In genomic region chr7:137306127-137306526, GRCm38 (mm10) we compare ENCODE assay signal across 13 mouse cellular contexts. TPM values are rescaled to one million over a fixed set of nuclear protein-coding genes. Genes with fewer than 3 reads are reported as not detected.
DNase-seq lines count a peak whose midpoint lies in the region; ATAC-seq and TF ChIP-seq lines count a peak whose summit lies in the region.
"Had no signal": no experiment of that assay in that cellular context is flagged by ENCODE, and none has a peak within 500 bp of the region (broad histone marks: within the 10 kb centered on the region; RNA-seq: fewer than 3 reads in every experiment).

No protein-coding gene starts in this region.

- no peak overlapping the region for H3K27ac ChIP-seq in embryonic facial prominence, embryonic 11.5 days (replicated peaks; ENCODE audit: low read depth, low read length)
- peak overlapping the region; percentile 68; the same call in 1 of the 2 replicates for H3K27ac ChIP-seq in hindbrain, postnatal 0 days
- H3K27ac ChIP-seq in heart, embryonic 11.5 days (ENCODE audit: low read depth, low read length), result no peak overlapping the region
- H3K27ac ChIP-seq: liver, embryonic 13.5 days had no signal

- TF ChIP-seq POLR2A in myocyte (IDR thresholded peaks at IDR 0.05; ENCODE audit: insufficient read length, low read depth), result no peak

- H3K4me3 ChIP-seq in embryonic facial prominence, embryonic 11.5 days (ENCODE audit: low read depth, low read length), result peak overlapping the region; percentile 11; the same call in 1 of the 2 replicates
- peak overlapping the region; percentile 25 for H3K4me3 ChIP-seq in hindbrain, postnatal 0 days (ENCODE audit: low read length)
- no peak overlapping the region for H3K4me3 ChIP-seq in myocyte
- H3K4me3 ChIP-seq in heart, embryonic 11.5 days (ENCODE audit: low read depth, low read length), result no peak overlapping the region
- H3K4me3 ChIP-seq: erythroblast, embryonic 14.5 days; liver, embryonic 13.5 days had no signal

- peak; percentile 66 for DNase-seq in gastrocnemius, adult 18-20 months (ENCODE audit: low spot score)
- DNase-seq in gastrocnemius, postnatal 25 days, result no peak
- DNase-seq in embryonic facial prominence, embryonic 11.5 days (ENCODE audit: low spot score), result peak; percentile 30
- no peak for DNase-seq in hindbrain, postnatal 0 days (ENCODE audit: low spot score)
- no peak for DNase-seq in cerebellum, postnatal 36 days
- no peak for DNase-seq in cerebellum, adult 9-10 months
- DNase-seq: B cell, adult 2 months; liver, embryonic 13.5 days; lung, postnatal 4 days; right cerebral cortex, postnatal 4 days had no signal

- no peak overlapping the region for H3ac ChIP-seq in myocyte (ENCODE audit: control insufficient read depth, insufficient read length)

- H3K27me3 ChIP-seq in embryonic facial prominence, embryonic 11.5 days (ENCODE audit: control insufficient read depth, insufficient read depth, low read length), result 0 out of 2 replicates have a peak, but pooled peaks cover 8% of the 10 kb centered on the region
- H3K27me3 ChIP-seq in hindbrain, postnatal 0 days (ENCODE audit: insufficient read depth, low read length), result no peaks in the 10 kb centered on the region; the same call in 1 of the 2 replicates
- no peaks in the 10 kb centered on the region for H3K27me3 ChIP-seq in myocyte (ENCODE audit: control insufficient read depth, insufficient read depth, insufficient read length)
- H3K27me3 ChIP-seq in heart, embryonic 11.5 days (ENCODE audit: control insufficient read depth, insufficient read depth, low read length), result peaks cover 46% of the 10 kb centered on the region

- H3K9ac ChIP-seq in embryonic facial prominence, embryonic 11.5 days (replicated peaks; ENCODE audit: low read length), result no peak overlapping the region; the same call in 1 of the 2 replicates
- H3K9ac ChIP-seq in hindbrain, postnatal 0 days (replicated peaks; ENCODE audit: low read length), result peak overlapping the region; percentile 43
- no peak overlapping the region for H3K9ac ChIP-seq in heart, embryonic 11.5 days (ENCODE audit: low read depth, low read length)
- H3K9ac ChIP-seq: liver, embryonic 13.5 days had no signal

- no peaks in the 10 kb centered on the region for H3K9me3 ChIP-seq in embryonic facial prominence, embryonic 11.5 days (replicated peaks; ENCODE audit: control insufficient read depth, low read length)
- H3K9me3 ChIP-seq in hindbrain, postnatal 0 days (ENCODE audit: low read length), result no peaks in the 10 kb centered on the region
- H3K9me3 ChIP-seq in heart, embryonic 11.5 days (replicated peaks; ENCODE audit: control insufficient read depth, low read length), result no peaks in the 10 kb centered on the region
- H3K9me3 ChIP-seq: liver, embryonic 13.5 days had no signal

- WGBS in embryonic facial prominence, embryonic 11.5 days, result 23% methylated on average over 9 of the region's 9 CpGs
- 45% methylated on average over 9 of the region's 9 CpGs for WGBS in hindbrain, postnatal 0 days
- 51% methylated on average over 9 of the region's 9 CpGs for WGBS in heart, embryonic 11.5 days (ENCODE audit: insufficient replicate concordance)

- H3K4me1 ChIP-seq in embryonic facial prominence, embryonic 11.5 days (ENCODE audit: control insufficient read depth, insufficient read depth, low read length), result peaks cover 12% of the 10 kb centered on the region
- H3K4me1 ChIP-seq in hindbrain, postnatal 0 days (ENCODE audit: insufficient read depth, low read length), result peaks cover 4% of the 10 kb centered on the region; the same call in 1 of the 2 replicates
- peaks cover 28% of the 10 kb centered on the region for H3K4me1 ChIP-seq in heart, embryonic 11.5 days (ENCODE audit: control insufficient read depth, insufficient read depth, low read length)

- peak overlapping the region; percentile 8; the same call in 1 of the 2 replicates for H3K4me2 ChIP-seq in embryonic facial prominence, embryonic 11.5 days (ENCODE audit: low read depth, low read length)
- peak overlapping the region; percentile 51 for H3K4me2 ChIP-seq in hindbrain, postnatal 0 days (ENCODE audit: low read depth, low read length)
- peak overlapping the region; percentile 75 for H3K4me2 ChIP-seq in myocyte (ENCODE audit: low read depth)
- H3K4me2 ChIP-seq in heart, embryonic 11.5 days, result no peak overlapping the region
- H3K4me2 ChIP-seq: liver, embryonic 13.5 days had no signal

- H3K36me3 ChIP-seq in embryonic facial prominence, embryonic 11.5 days (replicated peaks; ENCODE audit: control insufficient read depth, insufficient read depth, low read depth, low read length), result no peaks in the 10 kb centered on the region
- no peaks in the 10 kb centered on the region for H3K36me3 ChIP-seq in hindbrain, postnatal 0 days (ENCODE audit: insufficient read depth, low read length)
- no peaks in the 10 kb centered on the region for H3K36me3 ChIP-seq in myocyte (ENCODE audit: control insufficient read depth, insufficient read depth)
- H3K36me3 ChIP-seq in heart, embryonic 11.5 days (ENCODE audit: control insufficient read depth, insufficient read depth, low read length), result no peaks in the 10 kb centered on the region
- H3K36me3 ChIP-seq: liver, embryonic 13.5 days had no signal

- TF ChIP-seq CTCF in hindbrain, postnatal 0 days (IDR thresholded peaks at IDR 0.05; ENCODE audit: low read depth), result no peak

- ATAC-seq in embryonic facial prominence, embryonic 11.5 days (replicated peaks; ENCODE audit: insufficient number of reproducible peaks, low FRiP score, low TSS enrichment, low read depth), result no peak
- ATAC-seq in hindbrain, postnatal 0 days, result no peak
- no peak for ATAC-seq in heart, embryonic 11.5 days (replicated peaks; ENCODE audit: insufficient number of reproducible peaks, low FRiP score, low TSS enrichment)

- peaks cover 17% of the 10 kb centered on the region for H3K79me2 ChIP-seq in myocyte (ENCODE audit: control insufficient read depth, insufficient read depth)

TF ChIP-seq in myocyte, 11 proteins besides CTCF, POLR2A, EP300 and RAD21:
- TF ChIP-seq TCF12 (IDR thresholded peaks at IDR 0.05; ENCODE audit: insufficient read depth, poor library complexity, severe bottlenecking) (peak; percentile 73), POLR2AphosphoS2 (IDR thresholded peaks at IDR 0.05; ENCODE audit: insufficient read length, low read depth) (no peak), MYOD1 (IDR thresholded peaks at IDR 0.05; ENCODE audit: control insufficient read depth in 1 of 3, insufficient read length in 2 of 3, low read depth in 2 of 3) (peak; percentile 92 to 94 (median 92))

RNA-seq across cellular contexts. Expression of gene Ebf3, which starts 8.1 kb away (rescaled TPM):
- total RNA-seq in gastrocnemius, adult 18-20 months (2021), result 1 to 10 TPM; 6.2 to 7.2 TPM
- 1 to 10 TPM; 6.6 to 8.6 TPM for total RNA-seq in gastrocnemius, postnatal 25 days (2021)
- polyA plus RNA-seq in embryonic facial prominence, embryonic 11.5 days (2014; fragmentation: Nextera tagmentation; extraction: Ambion mirVana), result 7.2 and 7.9 TPM in 2 replicates
- total RNA-seq in hindbrain, postnatal 0 days (2014; rRNA removed), result 123 and 142 TPM in 2 replicates
- 11.5 and 13.0 TPM in 2 replicates for polyA plus RNA-seq in hindbrain, postnatal 0 days (2015; fragmentation: Nextera tagmentation; extraction: Ambion mirVana)
- polyA plus RNA-seq in myocyte (2012; fragmentation: generic; extraction: Trizol), result 1.9 TPM
- 0.90 and 1.6 TPM in 2 replicates for polyA plus RNA-seq in heart, embryonic 11.5 days (2014; fragmentation: Nextera tagmentation; extraction: Ambion mirVana)
- polyA plus RNA-seq: erythroblast, embryonic 14.5 days had no signal

Comparison
In these comparisons a context has a peak if more than half of its experiments do, and no peak if none do; other contexts are left out.
1. DNase-seq: peak in gastrocnemius, adult 18-20 months (single experiment) and embryonic facial prominence, embryonic 11.5 days (single experiment); none in gastrocnemius, postnatal 25 days (single experiment), hindbrain, postnatal 0 days (single experiment), cerebellum, postnatal 36 days (0 of 2) and cerebellum, adult 9-10 months (single experiment).
2. H3K4me3 ChIP-seq: peak in embryonic facial prominence, embryonic 11.5 days (single experiment) and hindbrain, postnatal 0 days (single experiment); none in myocyte (single experiment) and heart, embryonic 11.5 days (single experiment).